Mouse (Mus musculus): ENCODE results near the gene Cnksr3.

The Cnksr3 gene

GRCm38 (mm10) chr10:7152926-7153325 is 59.1 kb downstream of the Cnksr3 start:
- Histone ChIP-seq H3K9me3 (ENCODE audit: low read length) (no peaks in the 10 kb centered on the region), H3K4me1 (replicated peaks; ENCODE audit: low read depth, low read length) (no peaks in the 10 kb centered on the region), H3K27me3 (ENCODE audit: insufficient read depth, low read length) (no peaks in the 10 kb centered on the region), H3K4me3 (replicated peaks; ENCODE audit: low read length) (no peak overlapping the region), H3K36me3 (ENCODE audit: insufficient read depth, low read length) (no peaks in the 10 kb centered on the region; the same call in 1 of the 2 replicates)
- TF ChIP-seq CTCF (conservative IDR thresholded peaks at IDR 0.05; ENCODE audit: low read length) (no peak), NANOG (IDR thresholded peaks at IDR 0.05; ENCODE audit: borderline replicate concordance, low read length) (no peak), POU5F1 (IDR thresholded peaks at IDR 0.05; ENCODE audit: borderline replicate concordance, low read length) (no peak)

DNA sequence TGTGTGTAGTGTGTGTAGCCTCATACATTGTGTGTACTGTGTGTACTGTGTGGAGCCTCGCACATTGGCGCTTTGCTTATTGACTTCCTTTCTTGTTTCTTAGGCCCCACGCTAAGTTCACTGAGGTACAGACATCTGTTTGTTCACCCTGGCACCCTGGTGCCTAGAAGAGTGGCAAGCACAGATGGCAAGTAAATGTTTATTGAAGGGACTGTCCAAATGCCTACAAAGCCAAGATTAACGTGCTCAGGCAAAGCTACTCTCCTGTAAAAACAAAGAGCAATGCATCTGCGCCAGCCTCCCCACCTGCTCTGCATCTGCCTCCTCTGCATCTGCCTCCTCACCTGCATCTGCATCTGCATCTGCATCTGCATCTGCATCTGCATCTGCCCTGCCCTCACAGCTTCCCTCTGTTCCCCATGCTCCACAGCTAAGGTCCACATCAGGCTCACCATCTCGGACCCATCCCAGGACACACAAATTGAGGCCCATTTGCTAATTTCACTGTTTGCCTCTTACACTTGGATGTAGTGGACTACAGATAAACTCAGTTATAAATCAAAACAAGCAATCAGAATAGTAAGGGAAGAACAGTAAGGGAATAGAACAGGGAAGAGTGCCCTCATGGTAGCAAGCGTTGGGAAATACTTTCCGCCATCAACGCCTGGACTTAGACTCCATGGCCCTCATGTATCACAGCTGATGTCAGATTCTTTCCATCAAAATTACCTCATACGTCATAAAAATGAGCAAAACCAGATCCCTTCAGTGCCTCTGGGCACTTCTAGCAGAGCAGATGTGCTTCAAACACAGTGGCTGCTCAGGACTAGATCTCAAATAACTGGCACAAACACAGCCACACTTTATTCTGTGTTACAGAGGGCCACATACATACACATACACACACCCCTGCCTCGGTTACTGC is 62.1 kb downstream of the Cnksr3 start:
- TF ChIP-seq POU5F1 (IDR thresholded peaks at IDR 0.05; ENCODE audit: borderline replicate concordance, low read length), result no peak
- no peak for TF ChIP-seq CTCF (conservative IDR thresholded peaks at IDR 0.05; ENCODE audit: low read length)
- no peak for TF ChIP-seq NANOG (IDR thresholded peaks at IDR 0.05; ENCODE audit: borderline replicate concordance, low read length)
- Histone ChIP-seq H3K4me1 (replicated peaks; ENCODE audit: low read depth, low read length) (no peaks in the 10 kb centered on the region), H3K36me3 (ENCODE audit: insufficient read depth, low read length) (no peaks in the 10 kb centered on the region; the same call in 1 of the 2 replicates), H3K27me3 (ENCODE audit: insufficient read depth, low read length) (no peaks in the 10 kb centered on the region), H3K9me3 (ENCODE audit: low read length) (no peaks in the 10 kb centered on the region), H3K4me3 (replicated peaks; ENCODE audit: low read length) (no peak overlapping the region)

GRCm38 (mm10) chr10:7145614-7146013 is 66.4 kb downstream of the Cnksr3 start:
- TF ChIP-seq NANOG (IDR thresholded peaks at IDR 0.05; ENCODE audit: borderline replicate concordance, low read length) (no peak), POU5F1 (IDR thresholded peaks at IDR 0.05; ENCODE audit: borderline replicate concordance, low read length) (no peak), CTCF (conservative IDR thresholded peaks at IDR 0.05; ENCODE audit: low read length) (no peak)
- no peaks in the 10 kb centered on the region for H3K4me1 ChIP-seq (replicated peaks; ENCODE audit: low read depth, low read length)
- no peaks in the 10 kb centered on the region for H3K9me3 ChIP-seq (ENCODE audit: low read length)
- H3K36me3 ChIP-seq (ENCODE audit: insufficient read depth, low read length), result no peaks in the 10 kb centered on the region
- no peaks in the 10 kb centered on the region for H3K27me3 ChIP-seq (ENCODE audit: insufficient read depth, low read length)
- H3K4me3 ChIP-seq (replicated peaks; ENCODE audit: low read length), result no peak overlapping the region

- no peaks in the 10 kb centered on the region for H3K27me3 ChIP-seq (ENCODE audit: insufficient read depth, low read length)
- no peaks in the 10 kb centered on the region for H3K9me3 ChIP-seq (ENCODE audit: low read length)
- H3K36me3 ChIP-seq (ENCODE audit: insufficient read depth, low read length), result no peaks in the 10 kb centered on the region
- H3K4me3 ChIP-seq (replicated peaks; ENCODE audit: low read length), result no peak overlapping the region
- H3K4me1 ChIP-seq (replicated peaks; ENCODE audit: low read depth, low read length), result no peaks in the 10 kb centered on the region
- no peak for TF ChIP-seq POU5F1 (IDR thresholded peaks at IDR 0.05; ENCODE audit: borderline replicate concordance, low read length)
- no peak for TF ChIP-seq CTCF (conservative IDR thresholded peaks at IDR 0.05; ENCODE audit: low read length)
- no peak for TF ChIP-seq NANOG (IDR thresholded peaks at IDR 0.05; ENCODE audit: borderline replicate concordance, low read length)
Measured at GRCm38 (mm10) chr10:7144081-7144783, 67.8 kb downstream of the Cnksr3 start.

DNA sequence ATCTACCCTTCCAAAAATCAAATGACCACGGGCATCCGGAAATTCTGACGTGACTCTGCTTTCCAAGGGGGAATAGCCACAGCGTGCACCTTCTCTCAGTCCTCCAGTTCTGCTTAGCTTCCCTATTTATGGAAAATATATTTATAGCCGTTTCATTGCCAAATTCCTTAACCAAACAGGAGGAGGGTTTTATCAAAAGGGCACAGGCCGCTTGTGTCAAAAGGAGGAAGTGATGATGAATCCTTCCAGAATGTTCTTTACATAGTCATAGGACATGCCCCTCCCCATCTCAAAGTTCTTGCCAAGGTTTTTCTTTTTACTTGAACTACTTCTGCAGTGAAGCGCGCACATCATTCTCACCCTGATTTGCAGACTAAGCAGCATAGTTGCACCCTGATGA is 69.8 kb downstream of the Cnksr3 start:
- H3K36me3 ChIP-seq (ENCODE audit: insufficient read depth, low read length), result no peaks in the 10 kb centered on the region
- no peaks in the 10 kb centered on the region for H3K4me1 ChIP-seq (replicated peaks; ENCODE audit: low read depth, low read length)
- no peaks in the 10 kb centered on the region for H3K27me3 ChIP-seq (ENCODE audit: insufficient read depth, low read length)
- no peak overlapping the region for H3K4me3 ChIP-seq (replicated peaks; ENCODE audit: low read length)
- TF ChIP-seq NANOG (IDR thresholded peaks at IDR 0.05; ENCODE audit: borderline replicate concordance, low read length) (no peak), CTCF (conservative IDR thresholded peaks at IDR 0.05; ENCODE audit: low read length) (no peak), POU5F1 (IDR thresholded peaks at IDR 0.05; ENCODE audit: borderline replicate concordance, low read length) (no peak)
- no peaks in the 10 kb centered on the region for H3K9me3 ChIP-seq (ENCODE audit: low read length)

DNA sequence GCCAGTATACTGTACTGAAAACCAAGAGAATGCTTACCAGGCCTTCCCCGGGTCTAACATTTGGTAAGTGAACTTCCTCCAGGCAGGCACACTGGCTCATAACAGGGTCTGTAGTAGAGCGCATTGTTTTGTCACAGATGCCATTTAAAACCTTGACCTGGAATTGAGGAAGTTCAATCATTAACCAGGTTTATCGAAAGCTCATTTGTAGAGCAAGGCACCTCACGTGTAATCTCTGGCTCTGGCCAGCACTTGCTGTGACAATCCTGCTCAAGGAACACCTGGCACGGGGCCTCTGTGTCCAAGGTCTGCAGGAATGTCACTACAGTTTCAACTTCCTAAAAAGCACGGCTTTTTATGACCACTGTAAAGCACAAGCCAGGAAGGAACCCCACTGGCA is 71.8 kb downstream of the Cnksr3 start:
- TF ChIP-seq CTCF (conservative IDR thresholded peaks at IDR 0.05; ENCODE audit: low read length) (no peak), NANOG (IDR thresholded peaks at IDR 0.05; ENCODE audit: borderline replicate concordance, low read length) (no peak), POU5F1 (IDR thresholded peaks at IDR 0.05; ENCODE audit: borderline replicate concordance, low read length) (no peak)

GRCm38 (mm10) chr10:7138049-7138448 is 74.0 kb downstream of the Cnksr3 start:
- H3K36me3 ChIP-seq (ENCODE audit: insufficient read depth, low read length), result peaks cover 7% of the 10 kb centered on the region; the same call in 1 of the 2 replicates
- no peak for TF ChIP-seq NANOG (IDR thresholded peaks at IDR 0.05; ENCODE audit: borderline replicate concordance, low read length)
- TF ChIP-seq POU5F1 (IDR thresholded peaks at IDR 0.05; ENCODE audit: borderline replicate concordance, low read length), result no peak
- no peak for TF ChIP-seq CTCF (conservative IDR thresholded peaks at IDR 0.05; ENCODE audit: low read length)
- H3K27me3 ChIP-seq (ENCODE audit: insufficient read depth, low read length), result no peaks in the 10 kb centered on the region
- H3K4me3 ChIP-seq (replicated peaks; ENCODE audit: low read length), result no peak overlapping the region
- no peaks in the 10 kb centered on the region for H3K9me3 ChIP-seq (ENCODE audit: low read length)
- no peaks in the 10 kb centered on the region for H3K4me1 ChIP-seq (replicated peaks; ENCODE audit: low read depth, low read length)

More for the DNA sequence above, 71.8 kb downstream of the Cnksr3 start:
- no peaks in the 10 kb centered on the region for H3K4me1 ChIP-seq (replicated peaks; ENCODE audit: low read depth, low read length)
- H3K27me3 ChIP-seq (ENCODE audit: insufficient read depth, low read length), result no peaks in the 10 kb centered on the region
- H3K4me3 ChIP-seq (replicated peaks; ENCODE audit: low read length), result no peak overlapping the region
- H3K9me3 ChIP-seq (ENCODE audit: low read length), result no peaks in the 10 kb centered on the region
- no peaks in the 10 kb centered on the region for H3K36me3 ChIP-seq (ENCODE audit: insufficient read depth, low read length)

DNA sequence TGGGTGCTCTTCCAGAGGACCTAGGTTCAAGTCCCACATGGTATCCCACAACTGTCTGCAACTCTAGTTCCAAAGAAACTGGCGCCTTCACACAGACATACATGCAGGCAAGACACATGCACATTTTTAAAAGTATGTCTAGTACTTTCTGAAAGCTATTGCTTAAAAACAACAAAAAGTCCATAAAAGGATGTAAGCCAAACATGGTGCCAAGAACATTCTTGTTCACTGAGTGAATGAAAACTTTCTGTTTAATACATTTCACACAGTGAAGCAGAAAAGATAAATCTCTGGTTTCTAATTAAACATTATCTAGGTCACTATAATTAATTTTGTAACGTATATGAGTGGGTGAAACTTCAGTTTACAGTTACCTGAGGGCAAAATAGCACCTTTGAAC is 76.3 kb downstream of the Cnksr3 start:
- Histone ChIP-seq H3K36me3 (ENCODE audit: insufficient read depth, low read length) (peaks cover 7% of the 10 kb centered on the region; the same call in 1 of the 2 replicates), H3K4me3 (replicated peaks; ENCODE audit: low read length) (no peak overlapping the region), H3K27me3 (ENCODE audit: insufficient read depth, low read length) (no peaks in the 10 kb centered on the region), H3K4me1 (replicated peaks; ENCODE audit: low read depth, low read length) (no peaks in the 10 kb centered on the region), H3K9me3 (ENCODE audit: low read length) (no peaks in the 10 kb centered on the region)
- TF ChIP-seq CTCF (conservative IDR thresholded peaks at IDR 0.05; ENCODE audit: low read length) (no peak), POU5F1 (IDR thresholded peaks at IDR 0.05; ENCODE audit: borderline replicate concordance, low read length) (no peak), NANOG (IDR thresholded peaks at IDR 0.05; ENCODE audit: borderline replicate concordance, low read length) (no peak)
